Mouse (Mus musculus) G1E (cell line): ENCODE results near the gene Nt5c3b.

Experiments used
- CTCF ChIP-seq: IDR thresholded peaks from 2 replicates; pipeline ENCODE4 v1.5.1; 2012; ENCODE audit warnings: low read depth, low read length, inconsistent platforms, mixed read lengths
- GATA1 ChIP-seq: IDR thresholded peaks from 2 replicates; pipeline ENCODE4 v1.6.1; 2012; ENCODE audit warnings: borderline replicate concordance, low read length, inconsistent platforms, mixed read lengths
- GATA2 ChIP-seq: IDR thresholded peaks from 2 replicates; pipeline ENCODE4 v1.6.1; 2012; ENCODE audit warnings: low read depth, low read length, inconsistent platforms, borderline replicate concordance

- TF ChIP-seq CTCF (no peak), GATA1 (no peak), GATA2 (no peak)
Measured at GRCm38 (mm10) chr11:100408076-100408834, 33.4 kb downstream of the Nt5c3b start.
